Mouse (Mus musculus) c-Kit-negative CD71-positive TER-119-positive erythroid progenitor cells, embryonic 14.5 days (primary cell): ENCODE data around the gene Rsph1.

Experiments
- DNase-seq: peaks from one replicate; pipeline ENCODE4 v3.0.0-alpha.2; 2013; ENCODE audit warnings: low read depth, low spot score

The Rsph1 gene

DNA sequence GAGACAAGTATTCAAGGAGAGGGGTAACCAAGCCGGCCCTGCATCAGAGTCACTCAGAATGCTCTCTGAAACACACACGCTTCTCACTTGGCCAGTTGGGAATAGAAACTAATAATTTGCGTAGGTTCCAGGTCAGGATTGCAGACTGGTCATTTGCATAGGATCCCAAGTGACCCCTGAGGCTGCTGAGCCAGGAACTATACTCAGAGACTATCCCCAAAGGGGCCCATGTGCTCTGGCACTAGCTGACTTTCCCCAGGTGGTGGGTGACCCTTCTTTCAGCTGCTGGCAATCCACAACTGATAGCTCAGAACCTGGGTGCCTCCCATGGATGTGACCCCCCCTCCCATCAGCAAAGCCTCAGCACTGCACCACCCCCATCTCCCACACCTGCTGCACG, 18.0 kb downstream of the Rsph1 start:
- no peak for DNase-seq

DNA sequence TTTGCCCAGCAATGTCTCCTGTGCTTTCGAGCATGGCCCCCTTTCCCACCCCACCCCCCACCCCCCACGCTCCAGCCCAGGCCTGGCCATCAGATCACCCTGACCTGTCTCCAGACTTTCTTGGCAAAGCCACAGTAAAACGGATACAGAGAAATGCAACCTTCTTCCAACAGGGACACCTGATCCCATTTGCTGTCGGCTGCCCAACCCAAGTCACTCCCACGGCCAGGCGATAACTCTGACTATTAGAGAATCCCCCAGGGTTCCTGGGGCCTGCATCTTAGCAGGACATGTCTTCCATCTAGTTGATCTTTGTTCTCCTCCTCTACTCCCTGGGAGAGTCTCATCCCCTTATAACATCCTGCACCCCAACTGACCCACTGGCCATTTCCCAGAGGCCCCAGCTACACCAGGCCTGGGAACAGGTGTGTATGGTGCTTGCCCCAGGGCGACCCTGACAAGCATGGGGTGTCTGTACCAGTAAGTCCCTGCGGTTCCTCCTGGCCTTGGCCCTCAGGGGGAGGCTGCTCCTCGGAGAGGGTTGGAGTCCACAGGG, 18.8 kb downstream of the Rsph1 start:
- DNase-seq = no peak

- DNase-seq = no peak
Observed at GRCm38 (mm10) chr17:31257898-31258297, 19.3 kb downstream of the Rsph1 start.

GRCm38 (mm10) chr17:31257149-31257548, 20.0 kb downstream of the Rsph1 start:
- no peak for DNase-seq

GRCm38 (mm10) chr17:31254463-31254931, 22.7 kb downstream of the Rsph1 start:
- no peak for DNase-seq

- no peak for DNase-seq
Observed at GRCm38 (mm10) chr17:31253951-31254350, 23.2 kb downstream of the Rsph1 start.

- DNase-seq = no peak
Observed at GRCm38 (mm10) chr17:31247144-31247543, 30.0 kb downstream of the Rsph1 start.

GRCm38 (mm10) chr17:31245321-31245720, 31.9 kb downstream of the Rsph1 start:
- DNase-seq = no peak

DNA sequence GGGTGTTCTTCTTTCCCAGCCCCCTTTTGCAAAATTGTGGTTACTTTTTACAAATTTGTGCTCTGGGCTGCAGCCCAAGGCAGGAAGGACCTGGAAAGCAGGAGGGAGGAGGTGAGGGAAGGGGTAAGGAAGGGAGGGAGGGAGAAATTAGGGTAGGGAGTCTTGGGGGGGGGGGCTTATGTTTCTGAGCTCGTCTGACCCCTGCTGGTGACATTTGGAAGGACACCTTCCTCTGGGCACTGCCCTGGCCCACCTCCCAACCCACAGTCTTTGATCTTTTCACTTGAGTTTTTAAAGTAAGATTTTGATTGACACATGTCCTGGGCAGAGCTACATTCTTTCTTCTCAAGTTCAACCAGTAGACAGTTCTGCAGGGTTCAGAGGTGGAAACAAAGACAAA, 34.4 kb downstream of the Rsph1 start:
- no peak for DNase-seq

- DNase-seq = no peak
Observed at GRCm38 (mm10) chr17:31241156-31241555, 36.0 kb downstream of the Rsph1 start.

GRCm38 (mm10) chr17:31238234-31239020, 38.8 kb downstream of the Rsph1 start:
- DNase-seq = no peak

DNA sequence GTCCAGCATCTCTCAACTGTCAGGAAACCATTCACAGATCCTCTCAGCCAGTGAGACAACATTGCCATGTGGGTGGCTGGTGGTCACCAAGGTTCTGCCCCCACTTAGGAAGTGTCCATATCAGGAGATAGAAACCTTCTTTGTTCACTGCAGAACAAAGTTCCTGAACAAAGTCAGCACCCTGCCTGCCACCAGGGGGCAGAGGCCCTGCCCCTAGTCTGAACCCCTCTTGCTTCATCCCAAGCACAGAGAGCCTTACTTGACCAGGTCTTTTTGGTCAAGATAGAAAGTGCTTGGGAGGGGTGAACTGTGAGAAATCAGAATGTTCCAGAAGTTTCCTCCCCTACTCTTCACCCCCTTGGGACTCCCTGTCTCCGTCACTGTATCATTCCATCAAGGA, 41.3 kb downstream of the Rsph1 start:
- DNase-seq = no peak

GRCm38 (mm10) chr17:31232251-31233010, 44.8 kb downstream of the Rsph1 start:
- no peak for DNase-seq

DNA sequence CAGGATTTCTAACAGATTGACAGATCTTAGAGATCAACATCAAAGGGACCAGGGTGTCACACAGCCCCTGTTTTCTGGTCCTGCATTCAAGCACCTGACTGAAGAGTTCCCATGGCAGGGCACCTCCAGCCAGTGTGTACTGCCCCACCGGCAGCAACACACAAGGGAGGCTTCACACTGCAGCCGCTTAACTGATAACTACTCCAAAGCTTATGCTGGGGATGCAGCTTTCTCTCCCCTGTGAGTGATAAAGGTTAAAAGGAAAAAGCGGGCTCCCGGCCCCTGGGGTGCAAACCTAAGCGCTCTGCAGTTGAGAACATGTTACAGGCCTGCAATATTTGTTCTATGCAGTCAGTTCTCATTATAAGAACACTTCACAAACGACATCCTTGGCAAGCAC, 45.4 kb downstream of the Rsph1 start:
- DNase-seq = no peak

DNA sequence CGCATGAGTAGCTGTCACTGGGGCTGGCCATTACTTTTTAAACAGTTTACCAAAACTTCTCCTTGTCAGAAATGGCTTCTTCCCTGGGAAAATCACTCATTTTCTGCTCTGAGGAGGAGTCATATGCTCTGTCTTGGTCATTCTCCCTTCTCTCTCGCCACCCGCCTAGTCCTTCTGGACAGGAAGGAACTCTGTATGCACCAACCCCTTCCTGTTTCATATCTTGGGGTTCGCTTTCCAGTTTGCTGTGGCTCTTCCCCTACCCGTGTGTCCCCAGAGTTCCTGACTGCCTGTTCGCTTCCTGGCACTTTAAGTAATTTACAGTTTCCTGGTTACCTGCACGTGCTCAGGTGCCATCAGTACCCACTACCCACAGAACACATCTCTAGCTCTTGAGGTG, 50.3 kb downstream of the Rsph1 start:
- no peak for DNase-seq

DNA sequence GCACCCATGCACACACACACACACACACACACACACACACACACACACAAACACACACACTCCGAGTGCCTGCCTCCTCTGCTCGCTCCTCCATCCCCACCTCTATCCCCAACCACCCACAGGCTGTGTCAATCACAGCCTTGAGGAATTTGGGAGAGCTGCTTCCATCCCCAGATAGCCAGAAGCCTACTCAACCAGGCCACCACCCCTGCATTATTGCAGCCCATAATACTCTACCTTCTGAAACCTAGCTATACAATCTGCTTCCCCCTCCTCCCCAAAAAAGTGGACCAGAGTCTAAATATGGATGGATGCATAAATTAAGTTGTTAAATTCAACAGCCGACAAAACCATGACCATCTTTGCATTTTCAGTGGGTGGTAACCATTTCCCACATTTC, 50.8 kb downstream of the Rsph1 start:
- no peak for DNase-seq

DNA sequence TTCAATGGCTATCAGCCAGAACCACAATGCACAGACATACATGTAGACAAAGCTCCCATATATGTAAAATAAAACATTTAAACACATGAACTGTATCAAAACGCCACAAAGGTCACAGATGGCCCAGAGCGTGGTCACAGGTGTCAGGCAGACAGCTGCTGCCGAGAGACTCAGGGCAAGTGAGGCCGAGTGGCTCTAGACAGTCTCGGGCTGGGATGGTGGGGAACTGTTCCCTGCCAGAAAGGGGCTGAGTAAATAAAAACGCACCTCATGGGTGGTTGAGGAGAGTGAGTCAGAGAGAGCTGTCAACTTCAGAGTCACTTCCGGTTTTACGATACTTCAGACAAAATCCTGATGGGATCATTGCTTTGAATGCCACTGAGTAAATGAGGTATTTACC, 52.6 kb downstream of the Rsph1 start:
- DNase-seq = no peak

- DNase-seq = no peak
Observed at GRCm38 (mm10) chr17:31223835-31224234, 53.3 kb downstream of the Rsph1 start.

DNA sequence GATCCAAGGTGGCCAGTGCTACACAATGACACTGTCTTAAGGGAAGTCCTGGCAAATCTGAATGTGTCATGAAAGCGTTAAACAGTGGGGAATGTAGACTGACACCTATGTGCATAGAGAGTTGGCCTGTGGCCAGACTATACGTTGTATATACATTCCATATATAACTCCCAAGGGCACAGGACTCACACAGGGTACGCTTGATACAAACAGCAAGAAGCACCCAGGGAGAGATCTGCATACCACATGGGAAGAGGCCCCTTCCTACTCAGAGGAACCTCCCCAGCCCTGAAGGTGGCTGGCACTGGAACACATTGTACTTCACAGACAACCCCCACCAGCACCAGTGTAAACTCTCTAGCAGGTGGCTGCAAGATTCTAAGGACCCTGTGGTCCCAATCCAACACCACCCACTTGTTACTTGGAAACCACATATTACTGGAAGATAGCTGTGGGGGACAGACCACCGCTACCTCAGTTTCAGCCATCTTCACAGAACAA, 54.3 kb downstream of the Rsph1 start:
- no peak for DNase-seq

DNA sequence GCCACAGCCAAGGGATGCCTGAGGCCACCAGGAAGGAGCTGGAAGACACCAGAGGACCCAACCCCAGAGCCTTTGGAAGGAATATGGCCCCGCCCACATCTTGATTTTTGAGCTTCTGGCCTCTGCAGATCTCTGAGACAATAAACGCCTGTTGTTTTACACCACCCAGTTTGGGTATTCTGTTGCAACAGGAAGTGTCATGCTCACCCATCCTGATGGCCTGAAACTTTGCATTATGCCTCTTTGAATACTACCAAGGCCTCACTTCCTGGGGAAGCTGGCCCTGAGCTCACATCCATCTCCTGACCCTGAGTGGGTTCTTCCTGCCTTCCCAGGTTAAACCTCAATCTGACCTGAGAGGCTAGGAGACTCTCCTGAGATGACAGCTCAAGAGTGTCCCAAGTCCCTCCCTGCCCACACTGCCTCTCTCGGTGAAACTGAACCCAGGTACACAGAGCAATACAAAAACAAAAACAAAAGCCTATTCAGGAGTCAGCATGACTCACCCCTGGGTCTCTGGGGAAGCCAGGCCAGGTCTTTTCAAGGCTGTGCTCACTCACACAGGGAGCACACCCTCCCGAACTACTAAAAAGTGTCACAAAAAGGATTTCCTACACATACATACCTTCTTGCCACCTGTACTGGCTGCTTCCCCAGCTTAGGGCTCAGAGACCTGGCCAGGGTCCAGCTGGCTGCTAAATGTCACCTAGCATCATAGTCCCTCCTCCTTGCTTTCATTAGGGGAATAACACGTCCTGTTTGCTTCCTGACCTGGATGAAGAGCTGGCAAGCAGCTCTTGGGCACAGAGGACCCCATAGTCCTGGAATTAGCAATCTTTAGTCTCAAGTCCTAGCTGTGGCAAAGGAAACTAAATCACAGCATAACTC, 60.9 kb downstream of the Rsph1 start:
- DNase-seq = no peak

GRCm38 (mm10) chr17:31211881-31212280, 65.3 kb downstream of the Rsph1 start:
- DNase-seq = no peak
